Mouse (Mus musculus) ovary, postnatal 36 days (tissue): ENCODE results near the gene Zfpm1.

Source experiments
- DNase-seq: peaks from one replicate; pipeline ENCODE4 v3.0.0; 2022; ENCODE audit warnings: low spot score, mixed read lengths

Zfpm1 gene

GRCm38 (mm10) chr8:122296173-122297001, 14.4 kb downstream of the Zfpm1 start:
- DNase-seq = no peak

- DNase-seq = no peak
Measured at GRCm38 (mm10) chr8:122299581-122300254, 17.8 kb downstream of the Zfpm1 start.

- no peak for DNase-seq
Measured at GRCm38 (mm10) chr8:122301081-122301480, 19.1 kb downstream of the Zfpm1 start.

- no peak for DNase-seq
Measured at GRCm38 (mm10) chr8:122301866-122302265, 19.9 kb downstream of the Zfpm1 start.

GRCm38 (mm10) chr8:122303451-122303850, 21.5 kb downstream of the Zfpm1 start:
- DNase-seq = no peak

- no peak for DNase-seq
Measured at GRCm38 (mm10) chr8:122304058-122304457, 22.1 kb downstream of the Zfpm1 start.

GRCm38 (mm10) chr8:122306660-122307399, 24.9 kb downstream of the Zfpm1 start:
- DNase-seq = no peak

- DNase-seq = no peak
Measured at GRCm38 (mm10) chr8:122307836-122308235, 25.9 kb downstream of the Zfpm1 start.

- DNase-seq = no peak
Measured at GRCm38 (mm10) chr8:122309272-122309671, 27.3 kb downstream of the Zfpm1 start.

- no peak for DNase-seq
Measured at GRCm38 (mm10) chr8:122311115-122311514, 29.2 kb downstream of the Zfpm1 start.

- DNase-seq = no peak
Measured at GRCm38 (mm10) chr8:122312553-122312952, 30.6 kb downstream of the Zfpm1 start.

- no peak for DNase-seq
Measured at GRCm38 (mm10) chr8:122313310-122313709, 31.4 kb downstream of the Zfpm1 start.

- no peak for DNase-seq
Measured at GRCm38 (mm10) chr8:122314899-122315496, 33.1 kb downstream of the Zfpm1 start.

GRCm38 (mm10) chr8:122316402-122316801, 34.5 kb downstream of the Zfpm1 start:
- no peak for DNase-seq

- no peak for DNase-seq
Measured at GRCm38 (mm10) chr8:122317918-122318475, 36.1 kb downstream of the Zfpm1 start.

GRCm38 (mm10) chr8:122319045-122319707, 37.2 kb downstream of the Zfpm1 start:
- DNase-seq = no peak

- no peak for DNase-seq
Measured at GRCm38 (mm10) chr8:122319708-122320075, 37.8 kb downstream of the Zfpm1 start.

- no peak for DNase-seq
Measured at GRCm38 (mm10) chr8:122320541-122320940, 38.6 kb downstream of the Zfpm1 start.

- no peak for DNase-seq
Measured at GRCm38 (mm10) chr8:122321455-122321921, 39.5 kb downstream of the Zfpm1 start.

GRCm38 (mm10) chr8:122322126-122322525, 40.2 kb downstream of the Zfpm1 start:
- DNase-seq = no peak

GRCm38 (mm10) chr8:122322792-122323191, 40.9 kb downstream of the Zfpm1 start:
- no peak for DNase-seq
